Mouse (Mus musculus) neutrophil, adult 5-6 weeks (primary cell): ENCODE results near the gene 1110017D15Rik. TPM values are rescaled to one million over a fixed set of nuclear protein-coding genes. Genes with fewer than 3 reads are reported as not detected.
"Not testable (repeated sequence)": the region's sequence is repeated elsewhere in the genome, so short reads cannot be mapped to it uniquely, and the experiment has no call there.

Source experiments
- ATAC-seq: fragments of 151-379, 151-347 bp; 2 replicates; pipeline ENCODE4 v1.8.0; 2017; ENCODE audit warnings: mild to moderate bottlenecking, moderate TSS enrichment; ENCODE audit not compliant: insufficient number of reproducible peaks, poor library complexity, low FRiP score, severe bottlenecking; ENCODE audit errors: extremely low read depth
- total RNA-seq: library from RNA; stranded (forward); fragments of 200-1000 nt; gene quantifications from 2 replicates; pipeline ENCODE4 v1.2.3, GENCODE M21; 2017

1110017D15Rik gene
- total RNA-seq, 1 experiment from 2014 or later: not detected

DNA sequence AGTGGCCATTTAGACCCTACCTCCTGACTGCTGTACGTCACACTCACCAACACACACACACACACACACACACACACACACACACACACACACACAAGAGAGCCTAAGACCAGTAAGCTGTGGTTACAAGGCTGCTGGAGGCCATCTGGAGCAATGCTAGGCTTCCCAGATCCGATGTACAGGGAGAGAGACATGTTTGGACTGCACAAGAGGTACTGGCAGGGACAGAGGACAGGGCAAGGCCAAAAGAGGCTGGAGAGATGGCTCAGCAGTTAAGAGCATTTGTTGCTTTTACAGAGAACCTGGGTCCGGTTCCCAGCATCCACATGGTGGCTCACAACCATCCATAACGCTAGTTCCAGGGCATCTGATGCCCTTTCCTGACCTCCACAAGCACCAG lies 22.1 kb downstream of the 1110017D15Rik start:
- no peak for ATAC-seq

DNA sequence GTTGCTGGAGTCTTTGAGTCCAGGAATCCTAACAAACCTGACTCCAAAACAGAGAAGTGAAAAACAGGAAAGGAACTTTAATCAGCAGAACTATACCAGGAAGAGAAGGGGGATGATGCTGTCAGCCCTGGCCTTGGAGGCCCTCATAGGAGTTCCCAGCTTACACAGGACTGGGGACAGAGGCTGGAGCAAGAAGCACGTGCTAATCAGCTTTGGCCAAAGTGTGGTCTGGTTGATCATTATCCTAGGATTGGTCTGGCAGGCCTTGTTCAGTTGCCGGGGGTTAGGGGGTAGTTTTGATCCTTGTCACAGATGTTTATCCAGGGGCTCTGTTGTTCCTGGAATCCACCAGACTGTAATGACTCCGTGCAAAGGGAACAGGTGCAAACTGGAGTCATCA lies 22.8 kb downstream of the 1110017D15Rik start:
- ATAC-seq: no peak

DNA sequence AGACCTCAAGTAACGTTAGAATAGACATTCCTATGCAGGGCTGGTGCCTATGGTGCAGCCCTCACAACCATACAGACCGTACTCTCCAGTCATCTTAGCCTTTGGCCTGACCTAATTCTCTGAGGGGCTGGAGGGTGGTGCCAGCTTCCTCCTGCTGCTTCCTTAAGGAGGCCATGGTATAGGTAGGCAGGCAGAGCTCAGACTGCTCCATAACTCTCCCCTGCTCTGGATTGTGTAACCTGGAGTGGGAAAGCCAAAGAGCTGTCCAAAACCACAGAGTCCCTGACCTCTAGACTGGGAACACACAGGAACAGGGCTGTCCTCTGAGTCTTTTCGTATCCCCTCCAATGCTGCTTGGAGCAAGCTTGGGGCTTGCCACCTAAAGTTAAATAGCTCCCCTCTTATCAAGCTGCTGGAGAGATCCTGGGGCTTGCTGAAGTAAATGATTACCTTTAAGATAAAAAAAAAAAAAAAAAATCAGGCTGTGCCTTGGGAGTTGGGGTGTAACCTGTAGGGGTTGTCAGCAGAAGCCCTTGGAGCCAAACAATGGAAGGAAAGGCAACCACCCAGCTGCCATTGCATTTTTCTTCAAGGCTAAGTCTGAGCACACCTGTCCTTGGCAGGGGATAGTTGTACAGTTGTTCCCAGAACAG lies 23.5 kb downstream of the 1110017D15Rik start:
- ATAC-seq: no peak

DNA sequence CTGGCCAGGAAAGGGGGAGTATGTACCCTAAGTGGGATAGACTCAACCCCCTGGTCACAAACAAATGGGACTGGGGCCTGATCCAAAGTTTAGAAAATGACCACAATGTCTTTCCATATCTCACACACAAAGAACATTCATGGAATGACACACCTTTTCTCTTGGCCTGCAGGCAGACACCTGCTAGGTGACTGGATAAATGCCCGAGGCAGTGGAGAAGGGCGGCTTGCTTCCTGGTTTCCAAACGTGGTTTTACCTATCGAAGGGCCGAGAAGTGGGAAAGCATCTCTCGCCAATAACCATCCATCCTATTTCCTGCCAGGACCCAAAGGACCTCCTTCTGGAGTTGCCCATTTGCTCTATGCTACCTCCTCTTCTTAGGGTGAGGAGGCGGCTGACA lies 24.2 kb downstream of the 1110017D15Rik start:
- ATAC-seq: no peak

DNA sequence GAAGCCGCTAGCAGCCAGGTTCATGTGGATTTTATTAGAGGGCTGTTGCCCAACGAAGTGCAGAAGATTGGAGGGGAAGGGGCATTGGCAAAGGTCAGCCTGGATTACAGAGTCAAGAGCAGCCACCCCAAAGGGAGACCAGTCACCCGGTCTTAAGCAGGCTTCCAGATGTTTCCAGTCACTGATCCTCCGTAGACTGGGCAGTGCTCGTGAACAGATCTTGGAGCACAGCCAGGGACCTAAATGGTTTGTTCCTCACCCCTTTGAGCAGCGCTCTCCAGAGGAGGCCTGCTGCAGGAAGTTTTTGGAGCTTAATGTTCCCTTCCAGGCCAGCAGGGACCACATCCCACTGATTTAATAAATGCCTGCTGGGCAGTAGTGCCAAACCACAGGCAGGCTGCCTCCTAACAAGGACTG lies 35.5 kb downstream of the 1110017D15Rik start:
- no peak for ATAC-seq

DNA sequence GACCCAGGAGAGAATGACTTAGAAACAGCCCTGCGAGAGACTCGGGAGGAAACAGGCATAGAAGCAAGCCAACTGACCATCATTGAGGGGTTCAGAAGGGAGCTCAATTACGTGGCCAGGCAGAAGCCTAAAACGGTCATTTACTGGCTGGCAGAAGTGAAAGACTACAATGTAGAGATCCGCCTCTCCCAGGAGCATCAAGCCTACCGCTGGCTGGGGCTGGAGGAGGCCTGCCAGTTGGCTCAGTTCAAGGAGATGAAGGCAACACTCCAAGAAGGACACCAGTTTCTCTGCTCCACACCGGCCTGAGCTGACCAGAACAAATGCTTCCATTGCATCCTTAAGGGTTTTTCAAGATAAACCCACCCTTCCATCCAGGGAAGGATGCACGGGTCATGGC lies 36.9 kb downstream of the 1110017D15Rik start:
- no peak for ATAC-seq

DNA sequence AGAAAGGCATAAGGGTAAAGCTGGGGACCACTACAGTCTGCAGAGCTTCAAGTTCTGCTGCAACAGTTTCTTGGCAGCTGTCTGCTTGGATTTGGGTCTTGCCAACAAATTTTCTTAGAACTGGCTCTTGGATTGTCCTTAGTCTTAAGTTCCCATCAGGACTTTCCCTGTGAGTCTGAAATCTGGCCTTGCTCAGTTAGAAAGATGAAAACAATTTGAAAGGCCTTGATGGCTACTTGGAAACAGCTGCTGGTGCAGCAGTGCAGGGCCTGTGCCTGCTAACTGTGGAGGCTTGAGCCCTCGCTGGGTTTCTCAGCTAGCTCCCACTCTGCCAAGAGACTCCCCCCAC lies 37.7 kb downstream of the 1110017D15Rik start:
- no peak for ATAC-seq

DNA sequence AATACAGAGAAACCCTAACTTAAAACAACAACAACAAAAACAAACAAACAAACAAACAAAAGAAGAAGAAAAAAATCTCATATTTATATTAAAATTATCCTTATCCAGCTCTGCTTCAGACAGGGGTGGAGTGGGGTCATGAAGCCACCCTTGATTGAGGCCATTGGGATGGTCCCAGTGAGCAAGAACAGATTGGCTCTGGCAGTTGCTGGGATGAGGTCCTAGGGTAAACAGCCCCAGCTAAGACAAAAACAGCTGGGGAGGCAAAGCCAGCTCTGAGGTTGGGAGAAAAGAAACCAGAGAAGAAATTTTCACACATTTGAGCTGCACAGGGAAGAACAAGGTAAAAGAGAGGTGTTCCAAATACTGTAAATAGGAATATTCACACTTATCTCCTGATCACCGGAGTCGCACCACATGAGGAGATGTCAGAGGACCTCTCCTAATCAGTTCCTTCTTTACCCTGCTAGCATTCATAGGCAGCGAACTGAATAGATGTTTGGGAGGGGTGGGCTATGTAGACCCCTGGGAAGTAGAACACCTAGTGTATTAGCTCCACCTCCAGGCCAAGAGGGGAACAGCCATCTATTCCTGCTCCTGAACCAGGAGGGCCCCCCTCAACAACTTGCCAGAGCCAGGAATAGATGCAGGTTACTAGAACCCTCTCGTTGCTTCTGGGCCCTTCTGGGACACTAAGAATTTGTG lies 38.2 kb downstream of the 1110017D15Rik start:
- no peak for ATAC-seq

DNA sequence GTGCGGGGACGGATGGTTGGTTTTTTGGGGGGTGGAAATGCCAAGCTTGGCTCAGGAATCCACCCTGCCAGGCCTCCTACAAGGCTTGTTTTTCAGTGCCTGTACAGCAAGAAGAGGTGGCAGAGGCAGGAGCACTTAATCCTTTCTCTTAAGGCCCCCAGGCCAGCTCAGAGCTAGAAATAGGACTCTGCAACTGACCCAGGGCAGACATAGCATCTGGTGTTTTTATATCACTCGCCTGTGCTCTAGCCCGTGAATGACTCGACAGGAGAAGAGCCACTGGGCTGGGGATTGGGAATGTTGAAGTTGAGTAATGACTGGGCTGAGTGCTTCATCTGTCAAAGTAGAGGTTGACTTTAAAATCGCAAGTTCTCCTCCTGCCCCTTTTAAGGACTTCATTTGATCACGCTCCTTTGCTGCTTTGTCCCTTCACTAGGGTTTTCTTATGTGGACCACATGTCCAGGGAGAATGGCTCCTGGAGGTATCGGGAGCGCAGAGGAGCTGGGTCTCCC lies 39.4 kb downstream of the 1110017D15Rik start:
- ATAC-seq: no peak

DNA sequence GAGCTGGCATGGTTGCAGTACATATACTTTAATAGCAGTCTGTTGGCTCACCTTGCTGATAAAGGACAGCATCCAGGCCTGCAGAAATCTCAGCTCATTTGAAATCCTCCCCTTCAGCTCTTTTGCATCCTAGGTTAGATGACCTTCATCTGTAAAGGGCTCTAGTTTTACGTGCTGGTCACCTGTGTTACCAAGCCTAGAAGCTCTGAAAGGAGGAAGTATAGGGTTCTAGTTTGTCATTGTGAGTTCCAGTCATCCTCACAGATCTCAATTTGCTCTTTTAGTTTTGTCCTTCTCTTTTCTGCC lies 45.8 kb downstream of the 1110017D15Rik start:
- no peak for ATAC-seq

DNA sequence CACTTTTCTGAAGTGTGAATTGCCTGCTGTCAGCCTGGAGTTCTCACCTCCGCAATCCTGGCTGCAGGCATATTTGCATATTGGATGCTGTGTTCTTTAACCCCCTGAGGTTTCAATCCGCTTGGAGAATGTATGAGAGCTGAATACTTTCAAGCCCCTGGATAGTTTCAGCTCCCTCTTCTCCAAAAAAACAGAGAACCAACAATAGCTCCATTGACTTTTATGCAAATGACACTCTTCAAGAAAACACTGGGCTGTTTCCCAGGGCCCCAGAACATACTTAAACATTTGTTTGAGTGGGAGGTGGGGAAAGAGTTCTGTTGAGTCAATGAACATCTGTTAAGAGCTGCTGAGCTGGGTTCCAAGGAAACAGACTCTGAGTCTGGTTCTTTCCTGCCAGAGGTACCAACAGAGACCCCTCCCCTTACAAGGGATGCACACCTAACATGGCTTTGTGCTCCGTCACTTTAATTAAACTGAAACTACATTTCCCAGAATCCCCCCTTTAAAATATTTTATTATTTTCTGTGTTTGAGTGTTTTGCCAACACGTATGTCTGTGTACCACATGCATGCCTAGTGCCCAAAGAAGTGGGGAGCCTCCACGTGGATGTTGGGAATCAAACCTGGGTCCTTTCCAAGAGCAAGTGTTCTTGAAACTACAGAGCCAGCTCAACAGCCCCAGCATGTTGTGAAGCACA lies 46.3 kb downstream of the 1110017D15Rik start:
- ATAC-seq: no peak

DNA sequence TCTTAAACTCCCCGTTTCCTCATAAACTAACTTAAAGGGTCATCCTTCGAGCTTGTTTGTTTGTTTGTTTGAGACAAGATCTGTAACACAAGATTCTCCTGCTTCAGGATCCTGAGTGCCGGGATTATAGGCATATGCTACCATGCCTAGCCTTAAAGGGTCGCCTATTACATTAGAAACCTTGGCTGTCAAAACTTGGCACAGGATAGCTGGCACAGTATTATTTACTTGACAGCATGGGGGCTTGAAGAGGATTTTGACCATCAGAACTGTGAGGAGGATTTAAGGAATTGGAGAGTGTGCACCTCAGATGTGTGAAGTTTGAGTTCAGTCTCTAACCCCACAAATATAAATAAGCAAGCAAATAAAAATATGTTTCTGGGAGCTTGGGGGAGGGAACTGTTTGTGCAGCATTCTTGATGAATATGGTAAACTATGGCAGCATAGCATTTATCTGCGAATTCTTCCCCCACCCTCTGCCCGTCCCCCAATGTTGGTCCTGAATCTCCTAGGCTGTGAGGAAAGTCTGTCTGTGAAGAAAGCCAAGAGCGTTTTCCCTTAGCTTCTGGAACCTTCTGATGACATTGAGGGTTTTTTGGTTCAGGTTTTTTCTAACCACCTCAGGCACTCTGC lies 47.0 kb downstream of the 1110017D15Rik start:
- ATAC-seq: no peak

DNA sequence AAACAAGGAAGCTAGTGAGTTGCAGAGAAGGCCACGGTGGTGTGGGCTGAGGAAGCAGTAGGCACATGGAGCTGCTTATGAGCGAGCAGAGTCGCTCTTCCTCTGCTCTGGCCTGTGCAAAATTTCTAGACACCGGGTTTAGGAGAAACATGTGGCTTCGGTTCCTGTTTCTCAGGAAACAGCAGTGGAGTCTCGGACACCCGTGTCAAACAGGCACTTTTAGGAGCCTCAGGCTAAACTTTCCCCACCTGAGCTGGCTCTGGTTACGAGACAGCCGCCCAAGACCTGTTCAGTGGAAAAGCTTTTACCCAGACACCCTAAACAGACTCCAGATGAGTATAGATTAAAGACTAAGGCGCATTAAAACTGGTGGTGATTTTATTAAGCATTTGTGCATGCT lies 47.9 kb downstream of the 1110017D15Rik start:
- no peak for ATAC-seq

DNA sequence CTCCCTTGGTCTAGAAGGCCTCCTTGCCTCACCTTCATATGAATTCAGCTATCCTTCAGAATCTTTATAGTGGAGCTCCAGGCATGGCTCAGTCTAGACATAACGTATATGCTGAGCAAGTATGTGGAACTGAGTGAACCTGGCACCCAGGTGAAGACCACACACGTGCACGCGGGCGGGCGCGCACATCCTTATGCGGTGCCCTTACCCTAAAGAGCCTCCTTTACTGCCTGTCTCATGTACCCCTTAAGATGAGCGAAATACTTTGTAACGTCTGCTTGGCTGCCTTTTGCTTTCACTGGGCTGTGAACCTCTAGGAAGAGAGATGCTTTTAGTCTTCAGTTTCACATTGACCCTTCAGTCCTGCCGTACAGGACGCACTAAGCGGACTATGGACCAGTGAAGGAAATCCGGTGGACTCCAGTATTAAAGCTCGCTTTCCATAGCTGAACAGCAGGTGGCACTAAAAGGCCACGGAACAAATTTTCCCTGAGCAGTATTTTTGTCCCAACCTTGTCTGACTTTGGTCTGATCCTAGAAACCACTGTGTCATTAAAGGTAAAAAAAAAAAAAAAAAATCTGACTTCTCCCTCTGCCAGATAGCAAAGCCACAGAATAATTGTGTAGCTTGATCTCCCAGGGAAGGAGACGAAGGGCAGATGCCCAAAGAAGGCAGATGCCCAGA lies 48.6 kb downstream of the 1110017D15Rik start:
- ATAC-seq: no peak

DNA sequence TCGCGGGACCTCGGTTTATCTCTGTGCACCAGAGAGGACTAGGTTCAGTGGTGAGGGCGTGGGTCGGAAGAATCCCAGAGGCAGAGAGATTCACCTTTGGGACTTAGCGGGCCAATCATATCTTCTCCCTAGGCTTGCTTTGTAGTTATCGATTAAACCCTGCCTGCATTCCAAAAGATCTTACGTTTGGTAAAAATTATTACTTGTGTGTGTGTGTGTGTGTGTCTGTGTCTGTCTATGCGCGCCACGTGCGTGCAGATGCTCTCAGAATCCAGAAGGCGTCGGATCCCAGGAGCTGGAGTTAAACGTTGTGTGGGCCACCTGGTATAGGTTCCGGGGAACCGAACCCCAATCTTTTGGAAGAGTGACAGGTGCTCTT lies 51.9 kb downstream of the 1110017D15Rik start:
- no peak for ATAC-seq

DNA sequence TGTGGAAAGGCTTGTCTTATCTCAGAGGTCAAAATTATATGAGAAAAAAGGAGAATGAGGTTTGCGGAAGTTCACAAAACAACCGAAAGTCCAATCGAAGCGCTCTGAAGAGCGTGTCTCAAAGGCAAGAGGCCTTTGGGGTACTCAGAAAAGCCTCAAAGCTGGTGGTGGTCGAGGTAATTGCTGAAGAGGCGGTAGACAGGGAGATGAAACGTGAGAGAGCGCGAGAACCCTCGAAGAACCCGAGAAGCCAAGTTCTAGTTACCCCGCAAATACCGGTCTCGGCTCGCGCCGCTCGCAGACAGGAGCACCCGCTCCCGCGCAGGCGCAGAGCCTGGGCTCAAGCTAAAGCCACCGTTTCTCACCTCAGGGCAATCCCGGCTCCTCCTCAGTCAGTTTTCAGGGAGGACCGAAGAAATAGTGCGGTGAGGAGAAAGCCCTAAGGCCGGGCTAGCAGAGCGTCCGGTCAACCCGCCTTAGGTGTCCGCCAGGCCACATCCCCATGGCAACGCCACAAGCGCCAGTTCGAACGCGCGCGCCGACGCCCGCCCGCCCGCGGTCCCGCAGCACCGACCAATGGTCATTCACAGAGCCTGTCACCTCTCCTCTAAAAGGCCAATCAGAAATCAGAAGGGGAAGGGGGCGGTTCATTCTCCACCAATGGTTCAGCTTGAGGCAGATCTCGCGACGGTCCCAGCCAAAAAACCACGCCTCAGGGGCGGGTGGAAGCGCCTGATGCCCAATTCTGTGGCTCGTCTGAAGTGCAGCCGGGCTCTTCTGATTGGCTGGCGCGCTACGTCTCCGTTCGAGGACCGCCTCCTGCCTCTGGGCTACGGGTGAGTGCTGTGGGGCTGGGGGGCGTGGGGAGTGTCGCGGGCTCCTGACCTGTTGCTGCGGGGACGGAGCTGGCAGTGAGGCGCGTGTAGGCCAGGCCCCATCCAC lies 52.5 kb downstream of the 1110017D15Rik start, which contains the start of the genes Kif24 and Nudt2:
Kif24 (minus strand) TSS at position 543 of the 942 bp plus-strand sequence.
Nudt2 (plus strand) TSS at position 807 of the 942 bp plus-strand sequence.
- peak; percentile 97 for ATAC-seq

DNA sequence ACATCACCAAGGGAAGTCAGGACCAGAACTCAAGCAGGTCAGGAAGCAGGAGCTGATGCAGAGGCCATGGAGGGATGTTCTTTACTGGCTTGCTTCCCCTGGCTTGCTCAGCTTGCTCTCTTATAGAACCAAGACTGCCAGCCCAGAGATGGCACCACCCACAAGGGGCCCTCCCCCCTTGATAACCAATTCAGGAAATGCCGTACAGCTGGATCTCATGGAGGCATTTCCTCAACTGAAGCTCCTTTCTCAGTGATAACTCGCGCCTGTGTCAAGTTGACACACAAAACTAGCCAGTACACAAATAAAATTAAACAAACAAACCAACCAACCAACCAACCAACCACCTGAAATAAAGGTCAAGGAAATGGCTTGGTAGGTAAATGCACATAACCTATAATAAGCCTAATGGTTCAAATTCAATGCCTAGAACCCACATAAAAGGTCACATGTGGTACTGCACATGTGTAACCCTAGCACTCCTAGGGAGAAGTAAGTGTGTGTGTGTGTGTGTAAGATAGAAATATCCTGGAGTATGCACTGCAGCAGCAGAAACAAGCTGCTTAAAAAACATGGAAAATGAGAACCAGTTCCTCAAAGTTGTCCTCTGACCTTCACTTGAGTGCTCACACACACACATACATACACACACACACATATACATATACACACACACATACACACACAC lies 53.9 kb downstream of the 1110017D15Rik start:
- not testable (repeated sequence) for ATAC-seq
